Mouse (Mus musculus) stomach, postnatal 0 days (tissue): ENCODE measurements at regions not wholly inside any gene's neighbourhood (a gene's known extent, or its start where the extent isn't known, plus 50 kb on each side); places are given as distances from the start of the nearest gene placed in this dataset.
A peak's percentile ranks its signal among the peaks of the same experiment; 100 is the strongest.

Experiments used
- ATAC-seq: fragments of 200-750 bp; cut with Nextera tagmentation; 2 replicates; pipeline ENCODE4 v1.8.0; 2017; ENCODE audit not compliant: low FRiP score, low TSS enrichment
- DNase-seq: peaks from one replicate; pipeline ENCODE4 v3.0.0-alpha.2; 2016; ENCODE audit warnings: low spot score
- H3K27ac ChIP-seq: fragments of 300-500 bp; sonication (generic); replicated peaks from 2 replicates; pipeline ENCODE4 v1.5.1; 2014; ENCODE audit warnings: mild to moderate bottlenecking, control low read depth
- H3K27me3 ChIP-seq: fragments of 300-500 bp; sonication (generic); 2 replicates; pipeline ENCODE4 v1.6.1; 2014; ENCODE audit warnings: low read length; ENCODE audit not compliant: control insufficient read depth, insufficient read depth
- H3K36me3 ChIP-seq: fragments of 300-500 bp; sonication (generic); 2 replicates; pipeline ENCODE4 v1.6.1; 2014; ENCODE audit warnings: low read length, mixed read lengths; ENCODE audit not compliant: control insufficient read depth, insufficient read depth
- H3K4me1 ChIP-seq: fragments of 300-500 bp; sonication (generic); replicated peaks from 2 replicates; pipeline ENCODE4 v1.6.1; 2014; ENCODE audit warnings: antibody characterized with exemption; ENCODE audit not compliant: control insufficient read depth, insufficient read depth
- H3K4me2 ChIP-seq: fragments of 300-500 bp; sonication (generic); replicated peaks from 2 replicates; pipeline ENCODE4 v1.6.1; 2014; ENCODE audit warnings: low read depth, mild to moderate bottlenecking, control low read depth, moderate library complexity
- H3K4me3 ChIP-seq: fragments of 300-500 bp; sonication (generic); 2 replicates; pipeline ENCODE4 v1.5.1; 2014; ENCODE audit warnings: low read depth, low read length, control low read depth
- H3K9ac ChIP-seq: fragments of 300-500 bp; sonication (generic); 2 replicates; pipeline ENCODE4 v1.6.1; 2014; ENCODE audit warnings: mild to moderate bottlenecking, low read length, control low read depth, mixed read lengths
- H3K9me3 ChIP-seq: fragments of 300-500 bp; sonication (generic); 2 replicates; pipeline ENCODE4 v1.6.1; 2016; ENCODE audit warnings: low read length; ENCODE audit not compliant: control insufficient read depth
- CTCF ChIP-seq: IDR thresholded peaks from 2 replicates; pipeline ENCODE4 v1.5.1; 2016; ENCODE audit warnings: antibody characterized with exemption, low read depth, mild to moderate bottlenecking, moderate library complexity
- EP300 ChIP-seq: optimal IDR thresholded peaks from 2 replicates; pipeline ENCODE3; 2016; ENCODE audit warnings: antibody characterized with exemption
- WGBS: fragments of 180-500 bp; shearing (Covaris S2); extraction: QIAGEN DNeasy Blood & Tissue Kit; methylation state at CpG from one replicate; pipeline ENCODE4 v1.1.7; 2014; 5-methylcytosine and 5-hydroxymethylcytosine counted together

DNA sequence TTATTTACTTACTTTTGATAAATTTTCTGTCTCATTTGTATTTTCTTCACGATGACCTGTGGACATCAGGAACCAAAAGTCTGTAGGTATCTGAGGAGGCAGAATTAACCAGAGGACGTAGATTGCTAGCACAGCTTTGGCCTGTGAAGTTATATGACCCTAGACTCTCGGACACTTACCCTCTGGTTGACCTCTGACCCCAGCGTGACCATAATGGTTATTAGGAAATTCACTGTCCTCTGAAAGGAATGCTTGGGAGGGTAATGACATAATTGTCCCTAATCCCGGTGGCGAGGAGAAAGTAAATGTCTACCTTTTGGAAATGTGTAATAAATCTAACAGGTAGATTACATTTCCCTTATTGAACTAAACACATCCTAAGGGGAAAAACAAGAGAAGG lies 135.5 kb upstream of the Prickle1 start:
- H3K4me1 ChIP-seq, result no peaks in the 10 kb centered on the region
- H3K36me3 ChIP-seq, result no peaks in the 10 kb centered on the region
- H3K4me3 ChIP-seq, result no peak overlapping the region
- no peak overlapping the region for H3K27ac ChIP-seq
- DNase-seq (no peak), ATAC-seq (no peak)
- no peak overlapping the region for H3K4me2 ChIP-seq
- no peaks in the 10 kb centered on the region for H3K27me3 ChIP-seq
- H3K9me3 ChIP-seq, result no peaks in the 10 kb centered on the region
- 57% methylated on average over 6 of the region's 6 CpGs for WGBS
- TF ChIP-seq CTCF, result no peak
- H3K9ac ChIP-seq, result no peak overlapping the region

DNA sequence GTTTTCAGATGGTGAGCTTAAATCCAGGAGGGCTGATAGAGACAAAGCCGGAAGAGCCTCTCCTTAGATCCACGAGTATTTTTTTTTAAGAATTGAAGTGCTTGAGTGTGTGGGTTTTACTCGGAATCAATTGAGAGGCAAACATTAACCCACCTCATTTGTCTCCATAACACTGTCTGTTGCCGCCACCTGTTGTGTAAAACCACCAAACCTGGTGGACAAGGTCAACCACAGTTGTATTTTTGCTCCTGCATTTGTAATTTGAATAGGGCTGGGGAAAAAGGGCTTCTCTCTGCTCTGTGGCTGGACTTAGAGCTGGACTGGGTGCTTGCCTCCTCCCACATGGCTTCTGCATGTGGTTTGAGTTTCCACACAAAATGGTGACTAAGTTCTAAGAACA lies 119.8 kb upstream of the Prickle1 start:
- no peaks in the 10 kb centered on the region for H3K9me3 ChIP-seq
- H3K4me3 ChIP-seq, result no peak overlapping the region
- no peaks in the 10 kb centered on the region; the same call in 1 of the 2 replicates for H3K4me1 ChIP-seq
- DNase-seq (no peak), ATAC-seq (no peak)
- TF ChIP-seq CTCF, result no peak
- no peaks in the 10 kb centered on the region for H3K36me3 ChIP-seq
- no peak overlapping the region for H3K4me2 ChIP-seq
- H3K9ac ChIP-seq, result no peak overlapping the region
- 62% methylated on average over 4 of the region's 4 CpGs for WGBS
- no peaks in the 10 kb centered on the region for H3K27me3 ChIP-seq
- H3K27ac ChIP-seq, result no peak overlapping the region

DNA sequence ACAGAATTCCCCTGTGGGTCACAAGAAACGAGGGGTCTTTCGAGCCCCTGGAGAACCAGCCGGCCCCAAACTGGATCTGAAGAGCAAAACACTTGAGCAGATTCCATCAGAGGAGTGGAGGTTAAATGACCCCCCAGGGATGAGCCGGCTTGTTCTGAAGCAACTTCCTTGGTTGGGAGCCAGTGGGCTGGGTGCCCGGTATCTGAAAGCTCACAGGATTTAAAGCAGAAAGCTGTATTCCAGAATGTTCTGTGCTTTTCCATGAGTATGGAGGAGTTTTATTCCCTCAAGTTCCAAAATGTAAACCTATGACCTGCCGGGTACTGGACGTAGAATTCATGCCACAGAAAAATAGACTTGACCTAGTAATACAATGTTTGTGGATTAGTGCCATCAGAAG lies 117.7 kb upstream of the Prickle1 start:
- ATAC-seq (peak; percentile 41; the same call in 1 of the 2 replicates), DNase-seq (peak; percentile 51)
- peak; percentile 79 for TF ChIP-seq EP300
- TF ChIP-seq CTCF, result no peak
- Histone ChIP-seq H3K36me3 (no peaks in the 10 kb centered on the region), H3K27me3 (no peaks in the 10 kb centered on the region), H3K4me2 (no peak overlapping the region), H3K4me3 (no peak overlapping the region), H3K4me1 (no peaks in the 10 kb centered on the region; the same call in 1 of the 2 replicates), H3K9me3 (no peaks in the 10 kb centered on the region), H3K9ac (no peak overlapping the region), H3K27ac (peak overlapping the region; percentile 67)
- WGBS, result 38% methylated on average over 7 of the region's 7 CpGs

- Histone ChIP-seq H3K9me3 (no peaks in the 10 kb centered on the region), H3K36me3 (no peaks in the 10 kb centered on the region), H3K4me2 (no peak overlapping the region), H3K27me3 (no peaks in the 10 kb centered on the region), H3K9ac (no peak overlapping the region), H3K4me3 (no peak overlapping the region), H3K4me1 (no peaks in the 10 kb centered on the region; the same call in 1 of the 2 replicates), H3K27ac (peak overlapping the region; percentile 67)
- TF ChIP-seq CTCF (no peak), EP300 (no peak)
- ATAC-seq (no peak), DNase-seq (no peak)
- WGBS, result 52% methylated on average over 10 of the region's 10 CpGs
Observed at GRCm38 (mm10) chr15:93712594-93712993, 116.9 kb upstream of the Prickle1 start.

- H3K9ac ChIP-seq, result no peak overlapping the region
- no peak for ATAC-seq
- WGBS, result 78% methylated on average over 13 of the region's 13 CpGs
- no peak overlapping the region for H3K27ac ChIP-seq
- H3K4me3 ChIP-seq, result no peak overlapping the region
- no peak for DNase-seq
- H3K4me1 ChIP-seq, result no peaks in the 10 kb centered on the region; the same call in 1 of the 2 replicates
- TF ChIP-seq CTCF, result no peak
- no peak for TF ChIP-seq EP300
- no peaks in the 10 kb centered on the region for H3K9me3 ChIP-seq
- no peaks in the 10 kb centered on the region for H3K36me3 ChIP-seq
- no peak overlapping the region for H3K4me2 ChIP-seq
- H3K27me3 ChIP-seq, result no peaks in the 10 kb centered on the region
Observed at GRCm38 (mm10) chr15:93711150-93711784, 115.6 kb upstream of the Prickle1 start.

- no peak overlapping the region for H3K4me2 ChIP-seq
- no peak for DNase-seq
- no peak for TF ChIP-seq EP300
- no peak for TF ChIP-seq CTCF
- no peak overlapping the region for H3K9ac ChIP-seq
- no peak for ATAC-seq
- 85% methylated on average over 15 of the region's 15 CpGs for WGBS
- H3K4me1 ChIP-seq, result no peaks in the 10 kb centered on the region; the same call in 1 of the 2 replicates
- H3K9me3 ChIP-seq, result no peaks in the 10 kb centered on the region
- H3K27ac ChIP-seq, result no peak overlapping the region
- no peaks in the 10 kb centered on the region for H3K27me3 ChIP-seq
- H3K4me3 ChIP-seq, result no peak overlapping the region
- no peaks in the 10 kb centered on the region for H3K36me3 ChIP-seq
Observed at GRCm38 (mm10) chr15:93710493-93711149, 114.9 kb upstream of the Prickle1 start.
